Mouse (Mus musculus): ENCODE results near the gene Arl4c. TPM values are rescaled to one million over a fixed set of nuclear protein-coding genes. Genes with fewer than 3 reads are reported as not detected.

Arl4c gene
- polyA plus RNA-seq, 1 experiment = 64.4 TPM

DNA sequence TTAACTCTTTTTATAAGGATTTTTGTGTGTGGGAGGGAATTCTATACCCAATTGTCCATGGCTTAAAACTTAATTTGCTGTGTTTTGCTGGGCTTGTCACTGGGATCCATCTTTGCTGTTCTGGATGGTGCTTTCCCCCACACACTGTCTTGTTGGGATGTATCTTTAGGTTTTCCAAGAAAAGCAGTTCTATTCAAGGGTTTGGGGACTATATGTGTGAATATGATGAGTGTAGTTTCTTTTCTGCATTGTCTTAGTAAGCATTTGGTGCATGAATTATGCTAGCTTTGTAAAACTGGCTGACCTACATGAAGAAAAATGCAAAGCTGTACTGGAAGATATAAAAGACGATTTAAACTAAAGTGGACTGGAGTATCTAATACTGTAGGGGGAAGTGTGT is 23.7 kb upstream of the Arl4c start:
- TF ChIP-seq POLR2A (IDR thresholded peaks at IDR 0.05; ENCODE audit: borderline replicate concordance, extremely low read depth, insufficient read depth, insufficient read length, poor library complexity, severe bottlenecking) (no peak), CTCF (IDR thresholded peaks at IDR 0.05; ENCODE audit: borderline replicate concordance, extremely low read depth, insufficient read depth, insufficient read length) (no peak)
- DNase-seq (ENCODE audit: low read depth) = no peak

DNA sequence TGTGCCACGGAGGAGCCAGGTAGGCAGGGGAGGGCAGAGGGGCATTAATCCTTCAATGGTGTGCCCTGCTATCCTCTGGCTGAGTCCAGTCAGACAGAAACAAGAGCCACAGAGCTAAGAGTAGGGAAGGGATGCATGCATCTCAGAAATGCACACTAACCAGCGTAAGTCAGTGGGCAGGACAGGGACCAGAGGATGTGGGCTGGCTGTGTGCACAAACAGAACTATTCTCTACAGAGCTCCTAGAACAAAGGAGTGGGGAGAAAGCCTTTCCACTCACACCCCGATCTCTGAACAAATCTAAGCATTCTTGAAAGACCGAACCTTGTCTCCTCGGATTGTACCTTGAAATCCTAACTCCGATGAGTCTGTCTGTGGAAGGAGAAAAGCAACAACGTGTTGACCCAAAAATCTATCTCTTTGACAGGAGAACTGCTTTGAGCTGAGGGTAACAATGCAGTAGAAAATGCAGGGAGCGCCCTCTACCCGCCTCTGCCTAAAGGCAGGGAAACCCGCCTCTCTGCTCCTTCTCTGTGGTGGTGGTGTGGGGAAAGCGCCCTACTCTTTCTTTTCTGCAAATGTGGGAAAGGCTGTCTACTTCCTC is 18.7 kb upstream of the Arl4c start:
- DNase-seq (ENCODE audit: low read depth) = no peak
- TF ChIP-seq POLR2A (IDR thresholded peaks at IDR 0.05; ENCODE audit: borderline replicate concordance, extremely low read depth, insufficient read depth, insufficient read length, poor library complexity, severe bottlenecking) = no peak
- TF ChIP-seq CTCF (IDR thresholded peaks at IDR 0.05; ENCODE audit: borderline replicate concordance, extremely low read depth, insufficient read depth, insufficient read length) = peak; percentile 30; the same call in 1 of the 2 replicates

- DNase-seq (ENCODE audit: low read depth) = no peak
- TF ChIP-seq CTCF (IDR thresholded peaks at IDR 0.05; ENCODE audit: borderline replicate concordance, extremely low read depth, insufficient read depth, insufficient read length) (no peak), POLR2A (IDR thresholded peaks at IDR 0.05; ENCODE audit: borderline replicate concordance, extremely low read depth, insufficient read depth, insufficient read length, poor library complexity, severe bottlenecking) (no peak)
These were observed 16.5 kb upstream of the Arl4c start for GRCm38 (mm10) chr1:88718563-88718962.

GRCm38 (mm10) chr1:88717736-88718135 is 15.7 kb upstream of the Arl4c start:
- TF ChIP-seq POLR2A (IDR thresholded peaks at IDR 0.05; ENCODE audit: borderline replicate concordance, extremely low read depth, insufficient read depth, insufficient read length, poor library complexity, severe bottlenecking) = no peak
- no peak for DNase-seq (ENCODE audit: low read depth)

- TF ChIP-seq CTCF (IDR thresholded peaks at IDR 0.05; ENCODE audit: borderline replicate concordance, extremely low read depth, insufficient read depth, insufficient read length) (no peak), POLR2A (IDR thresholded peaks at IDR 0.05; ENCODE audit: borderline replicate concordance, extremely low read depth, insufficient read depth, insufficient read length, poor library complexity, severe bottlenecking) (no peak)
- DNase-seq (ENCODE audit: low read depth) = no peak
These were observed 10.0 kb upstream of the Arl4c start for GRCm38 (mm10) chr1:88712011-88712410.

- peak; percentile 80 for DNase-seq (ENCODE audit: low read depth)
- TF ChIP-seq POLR2A (IDR thresholded peaks at IDR 0.05; ENCODE audit: borderline replicate concordance, extremely low read depth, insufficient read depth, insufficient read length, poor library complexity, severe bottlenecking) (no peak), CTCF (IDR thresholded peaks at IDR 0.05; ENCODE audit: borderline replicate concordance, extremely low read depth, insufficient read depth, insufficient read length) (no peak)
These were observed 6.8 kb upstream of the Arl4c start for GRCm38 (mm10) chr1:88708646-88709305.

DNA sequence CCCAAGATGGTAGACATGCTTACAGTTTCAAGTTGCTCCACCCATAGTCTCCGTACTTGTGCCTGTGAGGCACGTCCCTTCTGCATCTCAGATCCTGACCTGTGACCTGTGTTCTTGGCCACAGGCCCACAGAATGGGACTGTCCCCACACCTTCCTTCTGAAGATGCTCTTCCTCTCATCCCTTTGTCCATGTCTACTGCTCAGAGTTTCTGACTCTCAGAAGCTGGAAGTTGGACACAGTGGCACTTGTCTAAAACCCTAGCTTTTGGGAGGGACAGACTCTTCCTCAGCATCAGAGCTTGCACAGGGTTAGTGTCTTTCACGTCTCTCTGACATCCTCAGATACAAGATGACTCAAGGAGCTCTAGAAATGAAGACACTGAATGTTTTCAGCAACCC is 6.2 kb upstream of the Arl4c start:
- no peak for DNase-seq (ENCODE audit: low read depth)
- TF ChIP-seq POLR2A (IDR thresholded peaks at IDR 0.05; ENCODE audit: borderline replicate concordance, extremely low read depth, insufficient read depth, insufficient read length, poor library complexity, severe bottlenecking) (no peak), CTCF (IDR thresholded peaks at IDR 0.05; ENCODE audit: borderline replicate concordance, extremely low read depth, insufficient read depth, insufficient read length) (no peak)

DNA sequence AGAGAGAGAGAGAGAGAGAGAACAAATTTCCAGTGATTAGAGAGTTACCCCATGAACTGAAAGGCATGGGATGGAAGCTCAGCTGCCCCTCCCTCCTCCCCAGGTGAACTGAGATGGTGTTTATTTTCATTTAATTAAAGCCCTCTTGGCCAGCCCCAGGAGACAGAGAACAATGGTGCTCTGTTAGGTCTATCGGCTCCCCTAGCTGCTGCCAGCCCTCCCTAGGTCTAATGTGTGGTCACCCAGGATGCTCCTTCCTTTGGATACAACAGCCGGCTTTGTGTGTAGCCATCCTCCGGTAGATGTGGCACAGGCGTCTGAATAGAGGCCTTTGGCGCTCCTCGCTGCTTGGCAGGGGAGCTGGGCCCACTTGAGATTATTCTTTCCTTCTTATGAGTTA is 5.5 kb upstream of the Arl4c start:
- DNase-seq (ENCODE audit: low read depth) = peak; percentile 79
- TF ChIP-seq CTCF (IDR thresholded peaks at IDR 0.05; ENCODE audit: borderline replicate concordance, extremely low read depth, insufficient read depth, insufficient read length) (no peak), POLR2A (IDR thresholded peaks at IDR 0.05; ENCODE audit: borderline replicate concordance, extremely low read depth, insufficient read depth, insufficient read length, poor library complexity, severe bottlenecking) (no peak)

GRCm38 (mm10) chr1:88705799-88706198 is 3.8 kb upstream of the Arl4c start:
- peak; percentile 99 for TF ChIP-seq CTCF (IDR thresholded peaks at IDR 0.05; ENCODE audit: borderline replicate concordance, extremely low read depth, insufficient read depth, insufficient read length)
- no peak for TF ChIP-seq POLR2A (IDR thresholded peaks at IDR 0.05; ENCODE audit: borderline replicate concordance, extremely low read depth, insufficient read depth, insufficient read length, poor library complexity, severe bottlenecking)
- peak; percentile 98 for DNase-seq (ENCODE audit: low read depth)

GRCm38 (mm10) chr1:88705050-88705449 is 3.0 kb upstream of the Arl4c start:
- peak; percentile 36; the same call in 1 of the 2 replicates for TF ChIP-seq CTCF (IDR thresholded peaks at IDR 0.05; ENCODE audit: borderline replicate concordance, extremely low read depth, insufficient read depth, insufficient read length)
- TF ChIP-seq POLR2A (IDR thresholded peaks at IDR 0.05; ENCODE audit: borderline replicate concordance, extremely low read depth, insufficient read depth, insufficient read length, poor library complexity, severe bottlenecking) = no peak
- DNase-seq (ENCODE audit: low read depth) = peak; percentile 73

- TF ChIP-seq POLR2A (IDR thresholded peaks at IDR 0.05; ENCODE audit: borderline replicate concordance, extremely low read depth, insufficient read depth, insufficient read length, poor library complexity, severe bottlenecking) = peak; percentile 39; the same call in 1 of the 2 replicates
- no peak for TF ChIP-seq CTCF (IDR thresholded peaks at IDR 0.05; ENCODE audit: borderline replicate concordance, extremely low read depth, insufficient read depth, insufficient read length)
- peak; percentile 75 for DNase-seq (ENCODE audit: low read depth)
These were observed 810 bp downstream of the Arl4c start for GRCm38 (mm10) chr1:88700961-88701861.

Data from brain, embryonic 14.5 days (tissue).